Mouse (Mus musculus) cerebellum, adult 11 months (tissue): ENCODE results near the gene Acvr1c.

ENCODE experiments used
- DNase-seq: peaks from one replicate; pipeline ENCODE4 v3.0.0; 2022

Gene Acvr1c

DNA sequence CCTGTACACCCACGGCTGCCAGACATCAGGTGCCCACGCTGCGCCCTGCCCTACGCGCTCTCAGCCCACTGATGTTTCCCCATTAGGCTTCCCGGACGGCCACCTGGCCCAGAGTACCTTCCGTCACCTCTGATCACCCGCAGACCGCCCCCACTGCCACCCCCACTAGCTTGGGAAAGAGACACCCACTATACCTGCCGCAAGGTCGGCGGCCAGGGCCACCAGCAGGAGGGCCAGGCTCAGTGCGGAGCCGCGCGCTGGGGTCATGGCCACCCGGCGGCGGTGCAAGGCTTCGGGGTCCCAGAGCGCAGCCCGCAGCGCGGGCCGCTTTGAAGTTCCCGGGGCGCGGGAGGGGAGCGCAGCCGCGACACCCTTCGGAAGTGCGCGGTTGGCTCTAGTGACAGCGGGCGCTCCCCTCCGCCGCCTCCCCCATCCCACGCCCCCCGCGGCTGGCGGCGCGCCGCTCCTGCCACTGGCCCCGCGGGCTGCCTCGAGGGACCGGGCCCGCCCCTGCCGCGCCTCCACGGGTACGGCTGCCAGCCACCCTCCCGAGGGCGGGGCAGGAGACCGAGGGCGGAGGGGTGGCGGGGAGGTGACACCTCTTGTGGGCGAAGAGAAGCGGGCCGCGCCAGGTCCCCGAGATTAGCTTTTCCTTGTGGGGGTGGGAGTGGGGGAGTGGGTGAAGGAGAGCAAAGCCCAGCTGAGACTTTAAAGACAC lies at the start of gene Acvr1c:
Gene Acvr1c, minus strand, starts transcription at position 482 of the 718 bp plus-strand sequence.
- DNase-seq: peak; percentile 40

DNA sequence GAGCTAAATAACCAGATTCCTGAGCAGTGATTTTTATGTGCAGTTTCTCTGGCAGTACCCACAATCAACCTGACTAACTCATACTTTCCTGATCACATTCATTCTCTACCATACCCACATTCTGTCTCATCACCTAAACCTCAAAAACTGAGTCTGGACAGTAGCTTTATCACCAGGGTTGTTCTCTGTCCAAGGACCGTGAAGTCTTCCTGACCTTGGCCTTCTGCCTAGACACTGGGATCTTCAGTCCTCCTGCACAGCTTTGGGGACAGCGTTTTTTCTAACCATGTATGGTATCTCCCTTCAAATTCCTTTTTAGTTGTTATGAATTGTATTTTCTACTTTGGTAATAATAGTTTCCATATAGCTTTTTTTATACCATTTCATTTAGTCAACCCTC lies 45.8 kb upstream of the Acvr1c start:
- no peak for DNase-seq

DNA sequence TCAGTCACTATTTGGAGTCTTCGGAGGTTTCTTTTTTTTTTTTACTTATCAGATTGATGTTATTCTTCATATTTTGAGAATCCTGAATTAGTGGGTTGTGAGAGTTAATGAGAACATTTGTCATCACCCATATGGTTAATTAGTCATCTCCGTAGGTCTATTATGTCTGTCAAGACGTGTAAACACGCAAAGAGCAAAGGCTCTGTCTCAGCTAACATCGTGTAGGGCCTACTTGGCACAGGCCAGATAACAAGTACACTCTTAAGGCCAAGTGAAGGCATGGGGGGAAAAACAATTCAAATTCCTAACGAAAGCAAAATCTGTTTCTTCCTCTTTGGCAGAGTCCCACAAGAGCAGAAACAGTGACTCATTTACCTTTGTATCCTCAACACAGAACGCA lies 30.9 kb upstream of the Acvr1c start:
- DNase-seq: no peak

DNA sequence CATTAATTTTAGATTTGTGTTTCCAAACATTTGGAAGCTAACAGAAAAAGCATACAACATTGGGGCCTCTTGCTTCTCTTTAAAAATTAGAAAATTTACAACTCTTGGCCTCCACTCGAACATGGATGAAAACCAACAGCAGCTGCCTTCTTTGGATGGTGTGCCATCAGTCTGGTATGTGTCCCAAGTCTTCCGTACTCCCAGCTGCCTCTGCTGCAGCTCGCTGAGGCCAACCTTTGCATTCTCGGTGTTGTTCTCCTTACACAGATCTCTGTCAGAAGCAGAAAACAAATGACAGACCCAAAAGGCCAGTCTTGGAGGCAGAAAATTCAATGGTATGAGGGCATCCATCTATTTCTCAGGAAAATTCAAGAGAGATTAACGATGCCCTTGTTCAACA lies 22.3 kb upstream of the Acvr1c start:
- no peak for DNase-seq

DNA sequence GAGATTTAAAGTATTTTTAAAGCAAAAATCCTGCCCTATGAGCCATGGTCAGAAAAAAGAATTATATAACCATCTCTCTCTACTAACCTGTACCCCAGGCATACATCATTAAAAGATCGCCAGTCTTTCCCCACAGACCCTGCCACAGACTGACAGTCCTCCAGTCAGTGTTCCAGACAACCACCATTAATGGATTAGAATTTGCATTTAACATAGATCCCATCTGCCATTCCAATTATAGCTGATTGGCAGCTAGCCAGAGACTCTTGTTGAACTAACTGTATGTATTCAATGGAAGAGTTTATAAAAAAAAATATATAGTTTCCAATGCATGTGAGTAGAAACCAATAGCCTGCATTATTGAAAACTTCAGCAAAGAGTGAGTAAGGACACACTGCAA lies 21.8 kb upstream of the Acvr1c start:
- DNase-seq: no peak

DNA sequence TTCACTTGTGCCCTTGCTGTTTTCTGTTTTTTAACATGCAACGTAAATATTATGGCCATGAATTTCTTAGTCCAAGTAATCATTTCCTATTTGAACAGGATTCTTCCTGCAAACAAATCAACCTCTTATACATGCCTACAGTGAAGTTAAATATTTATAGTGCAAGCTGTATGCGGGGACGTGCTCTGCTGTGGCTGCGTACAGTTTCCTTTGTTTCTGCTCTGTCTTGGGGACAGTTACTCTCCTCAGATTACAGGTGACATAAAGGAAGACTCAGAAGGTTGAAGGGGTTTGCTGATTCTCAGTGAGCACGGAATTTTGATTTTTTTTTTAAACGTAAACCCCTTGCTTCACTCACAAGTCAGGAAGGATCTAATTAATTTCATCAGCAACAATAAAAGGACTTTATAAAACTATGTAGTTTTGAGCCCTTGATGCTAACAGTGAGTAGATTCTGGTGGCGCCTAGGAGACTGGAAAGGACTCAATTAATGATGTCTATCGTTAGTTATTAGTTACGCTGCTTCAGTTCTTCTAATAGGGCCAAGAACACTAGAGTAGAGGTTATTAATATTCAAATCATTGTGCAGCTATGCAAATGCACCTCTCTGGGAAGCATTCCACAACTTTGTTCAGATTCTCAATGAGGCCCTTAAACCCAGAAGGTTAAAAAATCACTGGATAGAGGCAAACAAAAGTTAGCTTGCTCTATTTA lies 19.9 kb upstream of the Acvr1c start:
- DNase-seq: no peak

DNA sequence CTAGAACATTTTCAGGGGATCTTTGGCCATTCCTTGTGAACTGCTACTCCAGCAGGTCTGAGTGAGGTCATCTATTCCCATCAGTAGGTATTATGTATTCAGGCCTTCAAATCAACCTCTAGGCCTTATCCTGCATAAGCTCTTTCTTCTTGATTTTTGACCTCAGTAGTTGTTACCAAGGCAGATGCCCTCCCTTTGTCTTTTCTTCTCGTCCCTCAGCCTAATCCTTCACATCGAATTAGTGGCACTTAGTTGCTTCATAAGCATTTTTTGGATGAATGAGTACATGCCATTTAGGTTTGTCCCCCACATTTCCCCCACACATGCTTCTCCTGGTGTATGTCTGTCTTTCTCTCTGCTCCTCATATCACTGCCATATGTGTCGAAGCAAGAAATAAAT lies 8.5 kb upstream of the Acvr1c start:
- no peak for DNase-seq

DNA sequence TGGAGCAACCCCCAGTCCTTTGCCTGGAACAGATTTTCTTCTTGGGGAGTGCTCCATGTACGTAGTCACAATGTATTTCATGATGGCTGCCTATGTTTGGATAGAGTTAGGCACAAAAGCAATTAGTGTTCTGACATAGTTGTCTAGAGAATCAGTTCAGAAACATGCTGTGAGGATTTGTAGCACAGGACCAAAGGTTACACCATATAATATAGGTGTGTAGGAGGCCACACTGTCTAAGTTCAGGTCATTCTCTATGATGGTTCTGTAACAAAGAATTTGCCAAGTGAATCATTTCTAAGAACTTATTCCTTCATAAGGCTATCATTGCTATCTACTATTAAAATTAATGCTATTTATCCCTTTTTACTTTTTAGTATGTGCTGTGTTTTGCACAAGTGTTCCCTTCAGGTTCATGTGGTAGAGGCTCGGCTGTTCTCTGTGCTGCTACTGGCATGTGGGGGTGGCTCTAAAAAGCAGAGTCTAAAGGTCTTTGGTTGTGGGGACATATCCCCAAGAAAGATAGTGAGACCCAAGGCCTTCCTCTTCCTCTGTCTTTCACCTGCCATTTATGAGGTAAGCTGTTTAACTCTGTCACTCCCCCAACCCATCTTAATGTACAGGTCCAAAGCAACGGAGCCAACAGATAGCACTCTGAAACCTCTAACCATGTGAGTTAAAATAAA lies 3.8 kb upstream of the Acvr1c start:
- no peak for DNase-seq

DNA sequence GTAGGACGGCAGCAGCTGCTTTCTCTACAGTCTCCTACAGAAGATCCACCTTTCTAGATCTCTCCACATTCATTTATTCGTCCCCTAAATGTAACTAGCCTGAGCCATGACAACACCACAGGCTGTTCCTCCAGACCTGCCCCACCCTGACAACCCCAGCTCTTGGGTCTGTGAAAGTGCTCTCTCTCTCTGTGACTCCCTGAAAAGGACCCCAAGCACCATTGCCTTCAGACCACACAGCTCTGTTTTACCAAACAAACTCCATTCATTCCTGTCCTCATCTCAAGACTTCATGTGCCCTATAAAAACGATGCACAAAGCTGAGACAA lies 401 bp upstream of the Acvr1c start:
- DNase-seq: no peak

DNA sequence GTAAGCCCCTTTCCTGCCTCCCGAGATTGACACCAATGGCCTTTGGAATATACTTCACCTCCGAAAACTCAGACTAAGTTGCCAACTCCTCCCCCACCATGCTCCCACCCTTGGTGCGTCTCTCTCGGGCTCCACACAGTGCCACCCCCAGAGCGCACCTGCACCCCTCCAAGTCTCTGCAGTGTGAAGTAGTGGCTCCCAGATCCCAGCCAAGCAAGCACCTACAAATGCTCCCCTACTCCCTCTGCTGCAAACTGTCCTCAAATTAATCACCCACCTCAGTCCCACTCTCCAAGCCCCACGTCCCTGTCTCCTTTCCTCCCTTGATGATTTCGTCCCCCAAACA lies 654 bp downstream of the Acvr1c start:
- DNase-seq: peak; percentile 15

DNA sequence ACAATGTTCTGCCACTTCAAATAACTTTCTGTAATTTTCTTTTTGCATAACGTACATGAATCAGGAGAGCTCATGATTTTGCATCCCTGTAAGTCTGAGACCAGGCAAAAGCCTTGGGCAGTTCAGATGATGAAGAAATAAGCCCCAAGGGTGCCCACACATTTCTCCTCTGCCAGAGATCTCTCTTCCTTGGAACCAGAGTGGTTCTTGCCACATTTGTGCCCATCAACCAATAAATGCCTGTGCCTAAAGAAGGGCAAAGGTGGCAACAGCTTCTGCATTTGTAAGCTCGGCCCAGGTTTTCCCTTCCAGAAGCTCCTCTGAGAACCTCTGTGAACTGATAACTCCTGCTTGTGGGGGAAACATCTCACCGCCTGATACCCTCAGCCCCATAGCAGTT lies 3.3 kb downstream of the Acvr1c start:
- DNase-seq: no peak

DNA sequence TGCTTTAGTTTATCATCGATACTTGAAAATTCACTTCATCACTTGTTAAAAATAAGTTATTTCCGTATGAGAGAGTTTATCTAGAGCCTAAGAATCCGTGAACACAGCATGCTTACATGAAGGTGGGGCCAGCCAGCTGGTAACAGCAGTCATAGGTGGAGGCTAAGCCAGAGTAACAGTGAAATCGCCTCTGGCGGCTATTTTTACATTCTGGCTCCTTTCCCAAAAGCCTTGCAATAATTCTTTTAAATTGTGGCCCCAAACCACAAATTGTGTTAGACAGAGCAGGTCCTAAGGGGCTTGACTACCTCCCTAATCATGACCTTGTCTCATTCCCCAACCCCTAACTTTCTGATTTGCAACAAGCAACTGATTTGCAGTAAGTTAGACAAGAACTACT lies 4.8 kb downstream of the Acvr1c start:
- DNase-seq: no peak

DNA sequence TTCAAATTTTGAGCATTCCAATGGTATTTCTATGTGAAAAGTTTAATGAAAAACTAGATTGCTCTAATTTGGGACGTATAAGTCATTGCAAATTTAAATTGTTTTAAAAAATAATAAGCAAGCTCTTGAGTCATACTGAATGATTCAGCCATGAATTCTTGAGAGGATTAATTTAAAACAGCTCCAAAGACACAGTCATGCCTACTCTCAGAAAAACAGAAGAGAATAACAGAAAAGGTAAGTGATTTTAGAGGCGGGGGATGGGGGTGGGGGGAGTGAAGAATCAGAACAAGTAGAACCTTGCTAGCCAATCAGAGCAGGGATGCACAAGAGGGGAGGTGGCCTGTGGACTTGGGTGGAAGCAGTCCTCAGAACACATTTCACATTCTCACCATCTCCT lies 7.0 kb downstream of the Acvr1c start:
- no peak for DNase-seq

DNA sequence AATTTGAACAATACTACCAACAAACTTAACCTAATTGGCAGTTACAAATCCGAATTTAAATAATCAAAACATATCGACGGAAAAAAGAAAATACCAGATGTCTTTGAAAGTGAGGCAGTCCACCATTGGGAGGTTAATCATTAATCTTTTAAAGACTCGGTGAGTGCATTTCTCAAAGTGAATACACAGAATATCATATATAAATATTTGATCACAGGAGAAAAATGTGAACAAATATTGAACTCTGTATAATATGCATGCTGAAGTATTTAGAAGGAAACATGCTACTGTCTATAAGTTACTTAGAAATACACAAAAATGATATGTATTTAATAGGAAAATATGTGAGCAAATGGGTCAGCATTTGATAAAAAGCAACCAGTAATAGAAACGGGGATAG lies 21.0 kb downstream of the Acvr1c start:
- no peak for DNase-seq

DNA sequence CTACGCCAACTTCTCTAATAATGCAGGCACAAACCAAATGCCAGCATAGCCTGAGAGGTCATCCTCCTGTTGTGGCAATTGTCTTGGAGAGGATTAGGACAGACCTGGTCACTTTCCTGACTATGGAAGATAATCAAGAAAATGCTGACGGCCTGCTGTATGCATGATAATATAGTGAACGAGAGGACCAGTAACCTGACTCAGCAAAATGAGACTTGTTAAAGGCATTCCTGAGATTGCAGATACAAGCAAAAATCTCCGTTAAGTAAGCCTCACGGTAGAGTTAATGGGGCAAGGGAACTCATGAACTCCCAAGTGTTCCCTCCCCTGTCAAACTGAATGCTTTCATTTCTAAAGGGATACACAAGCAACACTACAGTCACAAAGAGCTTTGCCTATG lies 28.1 kb downstream of the Acvr1c start:
- DNase-seq: no peak

DNA sequence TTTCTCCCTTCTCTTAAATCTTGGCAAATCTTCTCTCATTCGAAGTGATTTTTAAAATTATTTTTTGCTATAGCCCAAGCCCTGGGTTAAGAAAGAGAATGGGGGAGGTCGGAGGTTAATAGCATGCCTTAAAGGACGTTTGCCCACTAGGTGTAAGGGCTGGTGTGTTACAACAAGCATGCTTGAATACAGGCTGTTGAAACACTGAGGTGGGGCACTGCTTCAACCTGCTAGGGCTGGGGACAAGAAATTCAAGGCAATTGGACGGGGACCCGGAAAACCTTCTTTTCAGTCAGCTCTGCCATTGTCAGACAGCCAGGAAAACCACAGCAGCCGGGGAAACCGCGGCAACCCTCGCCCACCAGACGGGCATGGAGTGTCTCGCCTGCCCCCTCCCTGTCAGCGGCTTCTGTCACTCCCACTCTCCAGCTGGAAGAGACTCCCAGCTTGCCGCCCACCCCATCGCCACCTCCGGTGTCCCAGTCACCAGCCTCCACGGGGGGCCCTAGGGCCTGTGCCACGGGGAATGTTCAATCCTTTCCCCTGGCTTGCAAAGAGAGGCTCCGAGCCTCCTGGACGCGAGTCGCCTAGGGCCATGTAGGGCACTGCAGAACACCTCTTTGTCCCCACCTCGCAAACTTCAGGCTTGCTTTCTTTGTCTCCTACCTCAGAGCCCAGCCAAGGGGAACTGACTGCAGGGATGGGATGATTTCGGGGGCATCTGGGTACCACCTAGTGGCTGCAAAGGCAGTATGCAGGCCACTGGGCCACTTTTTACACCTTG lies 33.4 kb downstream of the Acvr1c start:
- DNase-seq: peak; percentile 47

DNA sequence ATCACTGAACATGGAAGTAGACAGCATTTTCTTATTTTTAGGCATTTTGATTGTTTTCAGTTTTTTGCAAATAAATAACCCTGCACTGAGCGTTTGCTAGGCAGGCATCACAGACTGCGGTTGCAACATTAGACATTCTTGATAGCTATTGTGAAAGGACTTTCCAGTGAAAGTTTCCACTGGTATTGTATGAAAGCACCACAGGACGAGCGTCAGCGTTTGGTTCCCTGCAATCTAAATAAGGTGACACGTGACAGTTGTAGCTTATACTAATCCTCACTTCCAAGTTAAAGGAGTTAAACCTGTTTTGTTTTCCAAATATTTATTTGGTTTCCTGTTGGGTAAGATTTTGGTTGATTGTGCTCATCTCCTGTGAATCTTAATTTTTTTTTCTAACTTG lies 34.4 kb downstream of the Acvr1c start:
- no peak for DNase-seq

DNA sequence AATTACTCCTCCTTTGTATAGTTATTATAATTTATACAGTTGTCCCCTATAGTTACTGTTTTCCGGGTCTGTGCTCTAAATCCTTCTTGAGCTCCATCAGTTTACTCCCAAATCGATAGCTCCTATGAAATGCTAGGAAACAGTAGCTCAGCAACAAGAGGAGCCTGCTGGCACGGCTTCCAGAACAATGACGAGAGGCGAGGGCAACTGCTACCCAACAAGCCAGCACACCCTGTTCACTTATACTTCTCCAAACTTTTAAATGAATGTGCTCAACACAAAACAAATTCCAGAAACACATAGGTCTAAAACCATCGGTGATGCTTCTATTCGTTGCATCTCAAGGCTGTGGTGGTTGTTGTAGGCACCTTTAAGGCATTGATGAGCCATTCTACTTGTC lies 41.5 kb downstream of the Acvr1c start:
- DNase-seq: no peak

DNA sequence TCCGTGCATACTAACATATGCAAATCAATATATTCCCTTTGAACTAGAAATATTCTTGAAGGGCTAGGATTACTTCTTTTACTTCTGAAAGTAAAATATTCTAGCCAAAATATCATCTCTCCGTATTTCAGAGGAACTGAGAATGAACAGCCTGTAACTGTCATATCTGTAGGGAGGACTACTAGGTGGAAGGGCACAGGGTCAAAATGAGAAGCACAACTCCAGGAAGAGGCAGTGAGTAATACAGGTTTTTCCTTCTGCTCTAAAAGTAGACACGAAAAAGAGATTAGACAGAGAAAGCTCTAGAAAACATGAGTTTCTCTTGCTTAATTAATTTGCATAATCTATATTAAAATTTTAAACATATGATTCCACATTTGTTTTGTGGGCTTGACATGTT lies 48.0 kb downstream of the Acvr1c start:
- DNase-seq: no peak

DNA sequence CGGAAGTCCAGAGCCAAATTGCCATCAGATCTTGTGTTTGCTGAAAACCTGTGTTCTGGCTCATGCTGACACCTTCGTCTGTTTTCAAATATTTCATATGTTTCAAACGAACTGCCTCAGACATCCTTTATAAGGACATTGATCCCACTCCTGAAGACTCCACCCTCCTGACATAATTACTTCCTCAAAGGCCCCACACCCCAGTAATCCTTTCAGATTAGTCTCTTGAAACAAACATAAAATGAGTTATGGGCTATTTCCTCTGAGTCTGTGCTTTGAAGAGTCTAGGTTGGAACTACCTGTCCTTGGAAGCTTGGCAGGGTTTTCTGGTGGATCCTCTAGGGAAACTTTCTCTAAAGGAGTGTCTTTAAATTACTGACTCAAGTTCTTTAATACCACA lies 53.2 kb downstream of the Acvr1c start:
- no peak for DNase-seq

DNA sequence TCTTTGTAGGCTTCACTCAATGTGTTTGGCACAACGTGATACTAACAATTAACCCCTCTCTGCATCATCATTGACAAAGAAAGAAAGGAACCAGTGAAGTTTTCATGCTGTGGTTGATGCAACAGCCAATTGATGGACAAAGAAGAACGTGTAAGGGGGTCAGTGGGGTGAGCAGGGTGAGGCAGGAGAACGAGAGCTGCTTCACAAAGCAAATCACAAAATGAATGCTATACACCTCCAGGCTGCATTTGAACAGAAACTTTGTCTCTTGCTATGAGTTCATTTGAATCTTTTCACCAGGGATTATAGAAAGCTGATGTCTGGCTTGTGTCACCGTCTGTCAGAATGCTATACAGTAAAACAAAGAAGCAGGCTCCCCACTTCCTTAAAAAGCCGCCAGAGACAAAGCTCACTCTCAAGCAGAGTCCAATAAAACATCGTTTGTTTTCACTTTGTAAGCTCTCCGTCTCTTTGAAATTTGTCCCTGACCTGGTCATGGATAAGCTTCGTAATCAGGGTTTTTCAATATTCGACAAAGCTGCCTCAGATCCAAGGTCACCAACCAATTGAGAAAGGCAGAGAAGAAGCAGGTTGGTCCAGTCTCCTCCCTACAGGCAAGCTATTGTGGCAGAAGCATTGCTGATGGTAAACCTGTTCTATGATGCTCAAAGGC lies 67.8 kb downstream of the Acvr1c start:
- DNase-seq: no peak

DNA sequence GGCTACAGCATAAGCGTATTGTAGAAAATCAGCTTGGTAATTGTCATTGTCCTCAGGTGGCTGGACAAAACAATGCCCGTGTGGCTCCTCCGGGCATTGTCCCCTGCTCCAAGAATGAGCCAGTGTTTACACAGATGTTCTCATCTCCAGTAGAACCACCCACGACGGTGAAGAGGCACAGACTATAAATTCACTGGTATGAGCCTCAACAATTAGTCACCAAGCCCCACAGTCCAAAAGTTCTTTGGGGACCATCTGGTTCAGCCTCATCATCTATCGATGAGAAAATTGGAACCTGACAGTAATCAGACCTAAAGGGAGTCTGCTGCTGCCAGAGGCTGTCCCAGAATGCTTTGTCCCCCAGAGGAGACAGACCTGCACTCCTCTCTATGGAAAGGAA lies 68.4 kb downstream of the Acvr1c start:
- DNase-seq: no peak

DNA sequence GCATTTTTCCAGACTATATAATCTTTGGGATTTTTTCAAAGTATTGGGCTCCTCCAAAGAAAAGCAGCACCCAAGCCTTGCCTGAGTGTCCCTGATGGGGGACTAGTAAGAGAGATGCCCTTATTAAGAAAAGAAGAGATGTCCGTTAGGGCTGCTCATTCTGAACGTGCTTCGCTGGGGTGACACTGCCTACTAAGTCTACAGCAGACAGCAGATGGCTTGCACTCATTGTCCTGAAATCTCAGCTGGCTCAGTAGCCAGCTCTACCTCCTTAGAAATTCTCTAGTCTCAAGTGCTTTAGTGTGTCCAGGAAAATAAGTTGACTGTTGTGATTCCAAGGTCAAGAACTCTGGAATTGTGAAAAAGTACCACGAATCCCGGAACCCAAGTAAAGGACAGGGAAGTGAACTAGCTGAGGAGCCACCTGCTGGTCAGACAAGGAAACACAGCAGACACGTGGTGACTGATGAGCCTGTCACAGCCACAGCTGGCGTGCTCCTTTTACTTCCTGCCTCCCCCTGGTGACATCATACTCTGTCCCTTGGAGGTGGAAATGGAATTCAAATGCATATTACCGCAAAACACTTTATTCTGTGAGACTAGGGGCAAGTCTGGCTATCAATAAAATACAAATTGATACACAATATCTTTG lies 75.3 kb downstream of the Acvr1c start:
- peak; percentile 32 for DNase-seq
